7 mouse cellular contexts compared by ENCODE assay signal in the genomic region with DNA sequence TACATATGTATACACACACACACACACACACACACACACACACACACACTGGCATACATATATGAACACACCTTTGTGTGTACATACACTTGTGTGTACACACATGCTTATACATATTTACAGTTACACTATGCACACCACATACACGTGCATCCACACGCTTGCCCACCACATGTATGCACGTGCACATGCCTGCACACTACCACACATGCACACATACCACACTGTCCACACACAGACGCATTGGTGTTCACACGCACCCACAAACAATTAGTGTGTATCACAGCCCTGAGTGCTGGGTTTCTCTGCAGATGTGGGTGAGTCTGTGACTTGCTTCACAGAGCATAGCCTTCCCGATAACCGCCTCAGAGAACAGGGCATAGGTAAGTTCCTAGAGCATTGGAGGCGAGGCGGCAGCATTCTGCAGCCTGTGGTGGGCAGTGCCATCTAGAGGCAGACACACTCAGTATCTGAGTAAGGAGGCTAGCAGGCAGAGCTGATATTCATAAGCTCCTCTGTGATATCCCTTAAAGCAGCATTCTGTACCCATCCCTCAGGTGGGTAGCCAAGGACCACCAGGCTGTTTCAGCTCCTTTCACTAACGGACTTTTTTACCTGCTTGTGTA. TPM values are rescaled to one million over a fixed set of nuclear protein-coding genes. Genes with fewer than 3 reads are reported as not detected.
DNase-seq lines count a peak whose midpoint lies in the region; ATAC-seq and TF ChIP-seq lines count a peak whose summit lies in the region.

No protein-coding gene starts in this region.

- no peak for ATAC-seq in liver, embryonic 14.5 days (ENCODE audit: insufficient read depth)
- no peak for ATAC-seq in liver, embryonic 12.5 days

- H3K9me3 ChIP-seq in liver, embryonic 14.5 days (ENCODE audit: control insufficient read depth, low read length) = no peaks in the 10 kb centered on the region
- H3K9me3 ChIP-seq in liver, embryonic 12.5 days (replicated peaks) = no peaks in the 10 kb centered on the region

- H3K4me1 ChIP-seq in liver, embryonic 14.5 days (replicated peaks; ENCODE audit: control insufficient read depth in 2 of 2, insufficient read depth in 2 of 2, low read length in 1 of 2) = no peaks in the 10 kb centered on the region
- H3K4me1 ChIP-seq in liver, embryonic 12.5 days = no peaks in the 10 kb centered on the region
- H3K4me1 ChIP-seq in cortical plate, adult 2 months (ENCODE audit: control insufficient read depth, insufficient read depth, low read length) = peaks cover 2% of the 10 kb centered on the region

- TF ChIP-seq CTCF in liver, embryonic 14.5 days (IDR thresholded peaks at IDR 0.05; ENCODE audit: low read depth) = peak; percentile 38; the same call in 1 of the 2 replicates
- TF ChIP-seq CTCF in cortical plate, adult 2 months (IDR thresholded peaks at IDR 0.05; ENCODE audit: extremely low read depth, insufficient read depth, low read length) = peak; percentile 94

- no peak for TF ChIP-seq POLR2A in cortical plate, adult 2 months (IDR thresholded peaks at IDR 0.05; ENCODE audit: extremely low read depth, insufficient read depth, low read length)

- 52% methylated on average over 10 of the region's 10 CpGs for WGBS in liver, embryonic 14.5 days (ENCODE audit: insufficient replicate concordance)
- 63% methylated on average over 10 of the region's 10 CpGs for WGBS in liver, embryonic 12.5 days (ENCODE audit: insufficient replicate concordance)

- no peak overlapping the region for H3K4me3 ChIP-seq in liver, embryonic 14.5 days (ENCODE audit: insufficient read depth in 1 of 2, low read depth in 2 of 2, low read length in 2 of 2)
- H3K4me3 ChIP-seq in liver, embryonic 12.5 days = no peak overlapping the region
- no peak overlapping the region for H3K4me3 ChIP-seq in cortical plate, adult 2 months (ENCODE audit: insufficient read depth, low read length)

- no peak overlapping the region for H3K9ac ChIP-seq in liver, embryonic 14.5 days (replicated peaks)
- H3K9ac ChIP-seq in liver, embryonic 12.5 days = no peak overlapping the region

- H3K4me2 ChIP-seq in liver, embryonic 14.5 days (ENCODE audit: low read depth) = no peak overlapping the region
- H3K4me2 ChIP-seq in liver, embryonic 12.5 days = no peak overlapping the region

- no peak overlapping the region for H3K27ac ChIP-seq in liver, embryonic 14.5 days
- H3K27ac ChIP-seq in liver, embryonic 12.5 days = no peak overlapping the region
- H3K27ac ChIP-seq in cortical plate, adult 2 months (ENCODE audit: insufficient read depth, low read length) = no peak overlapping the region

- TF ChIP-seq EP300 in liver, embryonic 14.5 days (IDR thresholded peaks at IDR 0.05; ENCODE audit: low read depth) = no peak

- H3K36me3 ChIP-seq in liver, embryonic 14.5 days (replicated peaks; ENCODE audit: control insufficient read depth, insufficient read depth, low read depth) = no peaks in the 10 kb centered on the region
- no peaks in the 10 kb centered on the region for H3K36me3 ChIP-seq in liver, embryonic 12.5 days

- no peaks in the 10 kb centered on the region for H3K27me3 ChIP-seq in liver, embryonic 14.5 days (ENCODE audit: control insufficient read depth, insufficient read depth, low read length)
- 0 out of 2 replicates have a peak, but pooled peaks cover 3% of the 10 kb centered on the region for H3K27me3 ChIP-seq in liver, embryonic 12.5 days (replicated peaks)

- no peak for DNase-seq in liver, embryonic 14.5 days (ENCODE audit: low read depth in 3 of 3, low spot score in 3 of 3)
- peak; percentile 14 for DNase-seq in adipocyte (ENCODE audit: low spot score)
- peak; percentile 60 to 70 for DNase-seq in layer of hippocampus, postnatal 10 days (ENCODE audit: low spot score in 2 of 2)
- peak; percentile 67 for DNase-seq in right cerebral cortex, postnatal 4 days
- DNase-seq in T-cell, adult 2 months (ENCODE audit: low spot score) = no peak

RNA-seq across cellular contexts. Expression of a gene that starts 17.2 kb away (rescaled TPM):
- 0.01 and 0.04 TPM in 2 replicates for polyA plus RNA-seq in liver, embryonic 14.5 days (2012; rRNA removed)
- polyA plus RNA-seq in liver, embryonic 14.5 days (2014; fragmentation: Nextera tagmentation; extraction: Ambion mirVana) = not detected in 2 replicates
- 0.05 TPM in 1 of 2 replicates, not detected in the other for polyA plus RNA-seq in liver, embryonic 12.5 days (2016; fragmentation: Nextera tagmentation; extraction: Ambion mirVana)
- 54.8 and 56.1 TPM in 2 replicates for polyA plus RNA-seq in cortical plate, adult 2 months (2012; rRNA removed)
- 10 to 100 TPM; 49.1 to 56.1 TPM for total RNA-seq in layer of hippocampus, postnatal 10 days (2021)

RNA-seq across cellular contexts. Expression of a gene that starts 43.3 kb away (rescaled TPM):
- polyA plus RNA-seq in liver, embryonic 14.5 days (2012; rRNA removed) = not detected in 2 replicates
- polyA plus RNA-seq in liver, embryonic 14.5 days (2014; fragmentation: Nextera tagmentation; extraction: Ambion mirVana) = not detected in 2 replicates
- 0.20 and 0.28 TPM in 2 replicates for polyA plus RNA-seq in liver, embryonic 12.5 days (2016; fragmentation: Nextera tagmentation; extraction: Ambion mirVana)
- 37.5 and 41.6 TPM in 2 replicates for polyA plus RNA-seq in cortical plate, adult 2 months (2012; rRNA removed)
- total RNA-seq in layer of hippocampus, postnatal 10 days (2021) = 10 to 100 TPM; 47.8 to 49.8 TPM

Comparison
In these comparisons a context has a peak if more than half of its experiments do, and no peak if none do; other contexts are left out.
1. DNase-seq: peak in adipocyte (single experiment), layer of hippocampus, postnatal 10 days (2 of 2) and right cerebral cortex, postnatal 4 days (single experiment); none in liver, embryonic 14.5 days (0 of 3) and T-cell, adult 2 months (single experiment).
2. RNA of a gene that starts 17.2 kb away (polyA plus RNA-seq): 54.8 to 56.1 TPM in cortical plate, adult 2 months; 0.05 TPM in liver, embryonic 12.5 days and 0.01 to 0.04 TPM in liver, embryonic 14.5 days; every median in the first group is over 10 times any median in the second.
3. RNA of a gene that starts 43.3 kb away (polyA plus RNA-seq): 37.5 to 41.6 TPM in cortical plate, adult 2 months; 0.20 to 0.28 TPM in liver, embryonic 12.5 days and not detected in liver, embryonic 14.5 days; every median in the first group is over 10 times any median in the second.